Mouse (Mus musculus): ENCODE measurements around the gene Shcbp1l. TPM values are rescaled to one million over a fixed set of nuclear protein-coding genes. Genes with fewer than 3 reads are reported as not detected.
"Not testable (repeated sequence)": the region's sequence is repeated elsewhere in the genome, so short reads cannot be mapped to it uniquely, and the experiment has no call there.

The Shcbp1l gene
- polyA plus RNA-seq, 1 experiment from 2014 or later, result 0.40 TPM

GRCm38 (mm10) chr1:153395706-153396105 lies 29.3 kb upstream of the Shcbp1l start:
- not testable (repeated sequence) for H3K4me3 ChIP-seq (ENCODE audit: low read depth, low read length); DNase-seq (ENCODE audit: low spot score); H3K27ac ChIP-seq (ENCODE audit: low read depth, low read length); H3K36me3 ChIP-seq (ENCODE audit: control insufficient read depth, insufficient read depth, low read length); H3K27me3 ChIP-seq (ENCODE audit: control insufficient read depth, insufficient read depth, low read length); H3K4me1 ChIP-seq (replicated peaks; ENCODE audit: control insufficient read depth, insufficient read depth, low read length); H3K9me3 ChIP-seq (ENCODE audit: control insufficient read depth, low read length); H3K4me2 ChIP-seq (replicated peaks; ENCODE audit: low read depth, low read length); H3K9ac ChIP-seq (ENCODE audit: low read depth, low read length); ATAC-seq (ENCODE audit: low FRiP score)
- WGBS, result 89% methylated on average over 4 of the region's 4 CpGs

GRCm38 (mm10) chr1:153401765-153402164 lies 23.2 kb upstream of the Shcbp1l start:
- peak; percentile 86 for DNase-seq (ENCODE audit: low spot score)
- Histone ChIP-seq H3K4me1 (replicated peaks; ENCODE audit: control insufficient read depth, insufficient read depth, low read length) (no peaks in the 10 kb centered on the region), H3K27ac (ENCODE audit: low read depth, low read length) (no peak overlapping the region), H3K4me2 (replicated peaks; ENCODE audit: low read depth, low read length) (no peak overlapping the region), H3K36me3 (ENCODE audit: control insufficient read depth, insufficient read depth, low read length) (no peaks in the 10 kb centered on the region), H3K4me3 (ENCODE audit: low read depth, low read length) (no peak overlapping the region), H3K9me3 (ENCODE audit: control insufficient read depth, low read length) (no peaks in the 10 kb centered on the region), H3K27me3 (ENCODE audit: control insufficient read depth, insufficient read depth, low read length) (no peaks in the 10 kb centered on the region), H3K9ac (ENCODE audit: low read depth, low read length) (no peak overlapping the region)
- 1% methylated on average over 7 of the region's 7 CpGs for WGBS
- peak; percentile 60; the same call in 1 of the 2 replicates for ATAC-seq (ENCODE audit: low FRiP score)

GRCm38 (mm10) chr1:153407641-153408040 lies 17.3 kb upstream of the Shcbp1l start:
- H3K27me3 ChIP-seq (ENCODE audit: control insufficient read depth, insufficient read depth, low read length); H3K36me3 ChIP-seq (ENCODE audit: control insufficient read depth, insufficient read depth, low read length); H3K4me3 ChIP-seq (ENCODE audit: low read depth, low read length); H3K27ac ChIP-seq (ENCODE audit: low read depth, low read length); H3K4me1 ChIP-seq (replicated peaks; ENCODE audit: control insufficient read depth, insufficient read depth, low read length); H3K4me2 ChIP-seq (replicated peaks; ENCODE audit: low read depth, low read length); DNase-seq (ENCODE audit: low spot score); H3K9ac ChIP-seq (ENCODE audit: low read depth, low read length); ATAC-seq (ENCODE audit: low FRiP score); H3K9me3 ChIP-seq (ENCODE audit: control insufficient read depth, low read length): not testable (repeated sequence)
- 87% methylated on average over 11 of the region's 11 CpGs for WGBS

GRCm38 (mm10) chr1:153408296-153408695 lies 16.7 kb upstream of the Shcbp1l start:
- 89% methylated on average over 5 of the region's 5 CpGs for WGBS
- H3K27me3 ChIP-seq (ENCODE audit: control insufficient read depth, insufficient read depth, low read length); ATAC-seq (ENCODE audit: low FRiP score); H3K9ac ChIP-seq (ENCODE audit: low read depth, low read length); H3K36me3 ChIP-seq (ENCODE audit: control insufficient read depth, insufficient read depth, low read length); H3K4me3 ChIP-seq (ENCODE audit: low read depth, low read length); H3K4me2 ChIP-seq (replicated peaks; ENCODE audit: low read depth, low read length); DNase-seq (ENCODE audit: low spot score); H3K9me3 ChIP-seq (ENCODE audit: control insufficient read depth, low read length); H3K27ac ChIP-seq (ENCODE audit: low read depth, low read length); H3K4me1 ChIP-seq (replicated peaks; ENCODE audit: control insufficient read depth, insufficient read depth, low read length): not testable (repeated sequence)

- DNase-seq (ENCODE audit: low spot score); H3K4me1 ChIP-seq (replicated peaks; ENCODE audit: control insufficient read depth, insufficient read depth, low read length); H3K27ac ChIP-seq (ENCODE audit: low read depth, low read length); ATAC-seq (ENCODE audit: low FRiP score); H3K9me3 ChIP-seq (ENCODE audit: control insufficient read depth, low read length); H3K4me3 ChIP-seq (ENCODE audit: low read depth, low read length); H3K27me3 ChIP-seq (ENCODE audit: control insufficient read depth, insufficient read depth, low read length); H3K9ac ChIP-seq (ENCODE audit: low read depth, low read length); H3K36me3 ChIP-seq (ENCODE audit: control insufficient read depth, insufficient read depth, low read length); H3K4me2 ChIP-seq (replicated peaks; ENCODE audit: low read depth, low read length): not testable (repeated sequence)
- 100% methylated on average over 1 of the region's 4 CpGs for WGBS
Observed at GRCm38 (mm10) chr1:153410915-153411314, 14.0 kb upstream of the Shcbp1l start.

GRCm38 (mm10) chr1:153411723-153412122 lies 13.2 kb upstream of the Shcbp1l start:
- no peak overlapping the region for H3K4me3 ChIP-seq (ENCODE audit: low read depth, low read length)
- DNase-seq (ENCODE audit: low spot score) (no peak), ATAC-seq (ENCODE audit: low FRiP score) (no peak)
- no peak overlapping the region for H3K4me2 ChIP-seq (replicated peaks; ENCODE audit: low read depth, low read length)
- no peak overlapping the region for H3K27ac ChIP-seq (ENCODE audit: low read depth, low read length)
- H3K9me3 ChIP-seq (ENCODE audit: control insufficient read depth, low read length), result no peaks in the 10 kb centered on the region
- 88% methylated on average over 6 of the region's 6 CpGs for WGBS
- H3K36me3 ChIP-seq (ENCODE audit: control insufficient read depth, insufficient read depth, low read length), result no peaks in the 10 kb centered on the region
- H3K9ac ChIP-seq (ENCODE audit: low read depth, low read length), result no peak overlapping the region
- no peaks in the 10 kb centered on the region for H3K4me1 ChIP-seq (replicated peaks; ENCODE audit: control insufficient read depth, insufficient read depth, low read length)
- H3K27me3 ChIP-seq (ENCODE audit: control insufficient read depth, insufficient read depth, low read length), result no peaks in the 10 kb centered on the region

- not testable (repeated sequence) for H3K27me3 ChIP-seq (ENCODE audit: control insufficient read depth, insufficient read depth, low read length); H3K4me3 ChIP-seq (ENCODE audit: low read depth, low read length); H3K9ac ChIP-seq (ENCODE audit: low read depth, low read length); H3K4me1 ChIP-seq (replicated peaks; ENCODE audit: control insufficient read depth, insufficient read depth, low read length); H3K27ac ChIP-seq (ENCODE audit: low read depth, low read length); DNase-seq (ENCODE audit: low spot score); H3K36me3 ChIP-seq (ENCODE audit: control insufficient read depth, insufficient read depth, low read length); H3K4me2 ChIP-seq (replicated peaks; ENCODE audit: low read depth, low read length); ATAC-seq (ENCODE audit: low FRiP score); H3K9me3 ChIP-seq (ENCODE audit: control insufficient read depth, low read length)
- WGBS, result 78% methylated on average over 2 of the region's 4 CpGs
Observed at GRCm38 (mm10) chr1:153412663-153413396, 12.1 kb upstream of the Shcbp1l start.

- H3K4me1 ChIP-seq (replicated peaks; ENCODE audit: control insufficient read depth, insufficient read depth, low read length); H3K9ac ChIP-seq (ENCODE audit: low read depth, low read length); H3K9me3 ChIP-seq (ENCODE audit: control insufficient read depth, low read length); H3K27ac ChIP-seq (ENCODE audit: low read depth, low read length); H3K4me3 ChIP-seq (ENCODE audit: low read depth, low read length); H3K27me3 ChIP-seq (ENCODE audit: control insufficient read depth, insufficient read depth, low read length); DNase-seq (ENCODE audit: low spot score); ATAC-seq (ENCODE audit: low FRiP score); H3K4me2 ChIP-seq (replicated peaks; ENCODE audit: low read depth, low read length); H3K36me3 ChIP-seq (ENCODE audit: control insufficient read depth, insufficient read depth, low read length): not testable (repeated sequence)
- WGBS, result 89% methylated on average over 13 of the region's 13 CpGs
Observed at GRCm38 (mm10) chr1:153413397-153414020, 11.5 kb upstream of the Shcbp1l start.
